Mouse (Mus musculus): ENCODE measurements around the gene Fam84a.

Gene Fam84a

DNA sequence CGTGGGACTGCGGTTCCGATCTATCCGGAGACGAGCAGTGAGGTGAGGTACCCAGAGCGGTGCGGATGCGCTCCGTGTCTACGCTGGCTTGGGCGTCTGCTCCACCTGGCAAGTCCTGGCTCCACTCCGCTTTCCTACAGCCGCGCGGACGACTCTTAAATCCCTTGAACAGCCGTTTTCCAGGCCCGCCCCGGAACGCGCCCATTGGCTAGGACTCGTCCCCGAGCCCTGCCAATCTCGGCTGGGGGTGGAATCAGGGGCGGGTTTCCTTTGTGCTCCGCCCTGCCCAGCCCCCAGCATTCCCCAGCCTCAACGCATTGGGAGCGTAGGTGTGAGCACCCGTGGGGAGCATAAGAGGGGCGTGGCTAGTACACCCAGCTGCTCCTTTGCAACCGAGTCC lies at the start of gene Fam84a:
TSS of gene Fam84a (minus strand) at position 134 of the 400 bp plus-strand sequence.
- in situ Hi-C loops (cut with MboI, MseI): no loop called here

DNA sequence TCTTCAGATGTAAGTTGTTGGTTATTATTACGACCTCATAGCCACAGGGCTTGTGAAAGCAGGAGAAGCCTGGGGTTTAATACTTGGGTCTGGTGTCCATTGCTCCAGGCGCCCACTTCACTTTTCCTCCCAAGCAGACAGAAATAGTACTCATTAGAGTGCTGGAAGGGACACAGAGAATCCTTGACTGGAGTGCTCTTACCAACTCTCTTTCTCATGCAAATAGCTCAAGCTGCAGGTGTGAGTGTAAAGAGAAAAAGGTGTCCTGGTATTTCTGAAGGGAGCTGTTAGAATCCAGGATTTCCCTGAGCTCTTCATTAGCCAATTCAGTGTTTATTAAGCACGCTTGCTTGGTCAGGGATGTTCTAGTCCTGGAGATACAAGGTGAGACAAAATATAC lies 43.6 kb upstream of the Fam84a start:
- in situ Hi-C loops (cut with MboI, MseI): no loop called here

DNA sequence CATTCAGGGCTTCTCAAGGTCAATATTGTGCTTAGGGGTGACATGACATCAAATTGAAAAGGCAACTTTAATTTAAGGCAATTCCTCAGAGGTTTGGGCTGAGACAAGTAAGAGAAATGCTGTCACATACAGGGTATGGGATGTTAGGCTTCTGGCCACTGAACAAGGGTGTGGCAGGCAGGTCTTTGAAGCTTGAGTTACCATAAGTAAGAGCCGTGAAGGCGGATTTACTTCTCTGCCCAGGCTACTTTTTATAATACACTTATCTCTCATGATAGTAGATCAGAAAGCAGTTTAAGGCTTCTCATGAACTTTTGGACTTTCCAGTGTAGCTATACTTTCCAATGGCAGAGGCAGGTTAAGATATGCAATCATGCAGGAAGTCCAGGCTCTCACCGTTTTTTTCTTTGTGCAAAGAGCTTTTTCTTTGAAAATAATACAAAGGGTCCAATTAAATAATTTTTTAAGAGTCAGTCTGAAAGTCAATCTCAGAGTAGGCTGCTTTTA lies 34.9 kb upstream of the Fam84a start:
- in situ Hi-C loops (cut with MboI, MseI): no loop called here

- in situ Hi-C loops (cut with MboI, MseI): no loop called here
Observed at GRCm38 (mm10) chr12:14165713-14166112, 13.9 kb upstream of the Fam84a start.

DNA sequence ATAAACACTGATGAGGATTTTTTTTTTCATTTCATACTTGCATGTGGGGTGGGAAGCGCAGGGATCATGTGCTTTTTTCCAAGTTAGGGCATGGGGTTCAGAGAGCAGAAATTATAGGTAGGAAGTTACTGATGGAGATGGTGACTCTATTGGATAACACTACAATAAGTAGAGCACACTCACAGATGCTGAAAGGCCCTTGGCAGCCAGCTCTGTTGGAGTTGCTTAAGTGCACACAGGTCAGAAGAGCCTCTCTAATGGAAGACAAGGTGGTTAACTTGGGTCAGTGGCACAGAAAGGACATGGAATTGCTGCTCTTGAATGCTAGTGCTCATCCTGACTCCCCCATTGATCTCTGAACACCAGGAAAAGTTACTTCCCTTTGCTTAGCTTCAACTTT lies 13.1 kb upstream of the Fam84a start:
- in situ Hi-C loops (cut with MboI, MseI): no loop called here

- in situ Hi-C loops (cut with MboI, MseI): no loop called here
Observed at GRCm38 (mm10) chr12:14152426-14152825, 572 bp upstream of the Fam84a start.

GRCm38 (mm10) chr12:14150936-14151631 lies 770 bp downstream of the Fam84a start:
- in situ Hi-C loops (cut with MboI, MseI): no loop called here

- in situ Hi-C loops (cut with MboI, MseI): no loop called here
Observed at GRCm38 (mm10) chr12:14150568-14150909, 1.3 kb downstream of the Fam84a start.

- in situ Hi-C loops (cut with MboI, MseI): no loop called here
Observed at GRCm38 (mm10) chr12:14149843-14150567, 1.8 kb downstream of the Fam84a start.

DNA sequence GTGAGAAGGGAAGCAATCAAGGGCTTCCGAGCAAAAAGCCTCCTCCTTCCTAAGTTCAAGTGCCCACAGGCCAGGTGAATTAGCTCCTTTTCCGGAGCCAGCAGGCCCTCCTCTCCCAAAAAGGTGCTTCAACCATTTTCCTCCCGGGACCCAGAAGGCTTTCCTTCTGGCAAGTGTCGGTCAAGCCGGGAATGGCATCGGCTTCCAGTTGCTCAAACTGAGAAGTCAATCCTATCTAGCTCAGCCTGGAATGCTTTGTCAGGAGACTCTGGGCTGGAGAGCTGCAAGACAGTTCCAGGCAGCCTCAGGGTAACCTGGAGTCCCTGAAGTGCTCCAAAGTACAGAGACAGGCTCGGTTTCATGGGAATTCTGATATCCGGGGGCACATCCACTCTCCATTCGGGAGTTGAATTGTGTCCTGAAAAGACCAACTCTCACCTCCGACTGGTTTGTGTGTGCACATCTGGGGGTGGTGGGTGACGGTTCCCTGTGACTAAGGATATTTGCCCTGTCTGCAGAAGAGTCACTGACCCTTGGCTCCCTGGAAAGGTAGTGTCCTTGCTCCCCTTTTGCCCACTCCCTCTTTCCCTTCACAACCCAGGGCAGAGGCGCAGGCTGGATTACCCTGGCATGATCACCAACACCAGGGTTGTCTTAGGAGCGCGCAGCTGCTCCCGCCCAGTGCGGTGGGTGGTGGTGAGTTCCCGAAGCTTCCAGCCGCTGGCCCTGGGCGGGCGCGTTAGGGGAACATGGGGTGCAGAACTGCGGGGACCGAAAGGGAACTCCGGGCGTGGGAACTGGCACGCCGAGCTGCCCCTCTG lies 2.6 kb downstream of the Fam84a start:
- in situ Hi-C loops (cut with MboI, MseI): no loop called here

DNA sequence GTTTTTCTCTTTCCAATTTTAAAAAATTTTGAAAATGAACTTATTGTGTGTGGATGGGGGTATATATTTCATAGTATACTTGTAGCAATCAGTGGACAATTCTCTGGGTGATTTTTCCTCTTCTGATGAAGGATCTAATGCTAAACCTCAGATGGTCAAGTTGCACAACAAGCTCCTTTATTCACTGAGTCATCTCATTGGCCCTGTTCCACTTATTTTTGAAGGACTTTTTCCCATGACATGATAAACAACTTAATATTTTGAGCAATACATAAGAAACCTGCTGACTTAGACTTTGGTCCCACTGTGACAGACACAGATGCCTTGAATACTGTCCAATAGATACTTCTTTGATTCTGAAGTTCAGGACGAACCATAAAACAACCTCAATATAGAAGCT lies 14.8 kb downstream of the Fam84a start:
- in situ Hi-C loops (cut with MboI, MseI): no loop called here

- in situ Hi-C loops (cut with MboI, MseI): no loop called here
Observed at GRCm38 (mm10) chr12:14114730-14115129, 37.1 kb downstream of the Fam84a start.

GRCm38 (mm10) chr12:14096944-14097343 lies 54.9 kb downstream of the Fam84a start:
- in situ Hi-C loops (cut with MboI, MseI): no loop called here
